Comparison of ENCODE assay signal across 24 mouse cellular contexts in the genomic region with DNA sequence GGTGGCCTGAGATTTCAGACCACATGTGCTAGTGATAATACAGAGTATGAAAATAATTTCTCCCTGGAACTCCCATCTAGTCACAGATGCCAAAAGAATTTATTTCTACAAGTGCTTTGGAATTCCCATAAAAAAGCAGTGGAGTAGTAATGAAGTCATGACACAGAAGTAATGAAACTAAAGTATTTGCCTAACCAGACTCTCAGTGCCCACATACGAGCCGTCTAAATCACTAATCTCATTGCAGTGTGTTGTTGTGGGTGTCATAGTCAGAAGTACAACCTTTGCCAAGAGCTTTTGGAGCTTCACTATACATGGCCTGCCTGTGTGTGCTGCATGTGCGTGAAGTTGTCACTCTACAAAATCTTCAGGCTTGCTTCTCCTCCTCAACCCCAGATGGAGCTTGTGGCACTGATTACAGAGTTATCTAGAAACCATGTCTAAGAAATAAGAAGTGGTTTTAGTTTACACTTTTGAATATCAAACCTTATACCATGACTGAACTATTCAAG.
"Had no signal": no experiment of that assay in that cellular context is flagged by ENCODE, and none has a peak within 500 bp of the region (broad histone marks: within the 10 kb centered on the region; RNA-seq: fewer than 3 reads in every experiment).

No protein-coding gene starts in this region.

- H3K27me3 ChIP-seq: heart, embryonic 12.5 days; hindbrain, embryonic 13.5 days; hindbrain, embryonic 15.5 days; kidney, embryonic 15.5 days; limb, embryonic 12.5 days; liver, embryonic 12.5 days had no signal

- H3K9me3 ChIP-seq: heart, embryonic 10.5 days; heart, embryonic 12.5 days; hindbrain, embryonic 13.5 days; hindbrain, embryonic 15.5 days; kidney, embryonic 15.5 days; limb, embryonic 12.5 days; liver, embryonic 12.5 days had no signal

- H3K4me3 ChIP-seq: heart, embryonic 10.5 days; heart, embryonic 12.5 days; hindbrain, embryonic 13.5 days; hindbrain, embryonic 15.5 days; kidney, embryonic 15.5 days; limb, embryonic 12.5 days; liver, embryonic 12.5 days had no signal

- H3K9ac ChIP-seq: heart, embryonic 12.5 days; hindbrain, embryonic 13.5 days; hindbrain, embryonic 15.5 days; kidney, embryonic 15.5 days; limb, embryonic 12.5 days; liver, embryonic 12.5 days; liver, embryonic 14.5 days had no signal

- DNase-seq: gastrocnemius, postnatal 14 days; gastrocnemius, postnatal 36 days; heart, adult 18-20 months; heart, postnatal 10 days; kidney, adult 11 months; kidney, adult 2 months; kidney, adult 9 months; kidney, postnatal 14 days; kidney, postnatal 36 days; layer of hippocampus, adult 9-11 months; layer of hippocampus, postnatal 36 days; left cerebral cortex, postnatal 4 days; lung, adult 18-20 months had no signal

- ATAC-seq: hindbrain, postnatal 0 days; intestine, embryonic 16.5 days; liver, embryonic 12.5 days had no signal

- H3K27ac ChIP-seq: heart, embryonic 10.5 days; hindbrain, embryonic 13.5 days; hindbrain, embryonic 15.5 days; hindbrain, postnatal 0 days; kidney, embryonic 15.5 days; kidney, postnatal 0 days; limb, embryonic 12.5 days; liver, embryonic 12.5 days; liver, embryonic 14.5 days had no signal

- H3K4me1 ChIP-seq: heart, embryonic 10.5 days; heart, embryonic 12.5 days; hindbrain, embryonic 13.5 days; hindbrain, embryonic 15.5 days; kidney, embryonic 15.5 days; liver, embryonic 12.5 days had no signal

- H3K4me2 ChIP-seq: heart, embryonic 12.5 days; hindbrain, embryonic 13.5 days; hindbrain, embryonic 15.5 days; kidney, embryonic 15.5 days; limb, embryonic 12.5 days; liver, embryonic 12.5 days had no signal
